In the genomic region with DNA sequence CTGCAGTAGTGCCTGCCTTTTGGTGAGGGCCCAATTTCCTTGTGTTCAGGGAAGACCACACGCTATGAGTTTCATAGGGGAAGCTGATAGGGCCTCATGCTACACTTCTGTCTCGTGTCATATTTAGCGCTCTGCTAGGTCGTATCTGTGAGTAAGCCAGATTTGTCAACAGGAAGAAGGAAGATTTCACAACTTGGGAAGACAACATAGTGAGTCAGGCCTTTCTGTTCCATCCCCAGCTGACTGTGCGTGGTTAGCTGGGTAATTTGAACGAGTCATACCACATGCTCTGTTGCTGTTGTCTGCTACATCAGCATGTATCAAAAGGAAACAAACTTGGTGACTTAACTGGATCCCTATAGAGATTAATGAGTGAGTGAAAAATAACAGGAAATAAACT, we compare ENCODE assay signal across 9 mouse cellular contexts. TPM values are rescaled to one million over a fixed set of nuclear protein-coding genes. Genes with fewer than 3 reads are reported as not detected.
DNase-seq lines count a peak whose midpoint lies in the region; ATAC-seq and TF ChIP-seq lines count a peak whose summit lies in the region.
"Had no signal": no experiment of that assay in that cellular context is flagged by ENCODE, and none has a peak within 500 bp of the region (broad histone marks: within the 10 kb centered on the region; RNA-seq: fewer than 3 reads in every experiment).

No protein-coding gene starts in this region.

- H3K36me3 ChIP-seq in lung, embryonic 15.5 days, result no peaks in the 10 kb centered on the region
- H3K36me3 ChIP-seq in myocyte (ENCODE audit: control insufficient read depth, insufficient read depth), result no peaks in the 10 kb centered on the region
- H3K36me3 ChIP-seq: hindbrain, embryonic 15.5 days had no signal

- TF ChIP-seq CTCF in layer of hippocampus, adult 2 months (conservative IDR thresholded peaks at IDR 0.05), result no peak

- H3K4me3 ChIP-seq in lung, embryonic 15.5 days, result no peak overlapping the region
- no peak overlapping the region for H3K4me3 ChIP-seq in layer of hippocampus, adult 2 months
- H3K4me3 ChIP-seq in myocyte, result no peak overlapping the region
- H3K4me3 ChIP-seq: hindbrain, embryonic 15.5 days had no signal

- DNase-seq in adrenal gland, adult 8-10 months, result peak; percentile 52
- DNase-seq in adrenal gland, postnatal 10 days, result no peak
- DNase-seq in lung, postnatal 4 days, result no peak
- peak in 1 of 2 experiments; percentile 69 for DNase-seq in layer of hippocampus, adult 2 months (ENCODE audit: low spot score in 2 of 2)
- DNase-seq in urinary bladder, postnatal 4 days (ENCODE audit: low spot score in 2 of 2), result no peak
- no peak for DNase-seq in yolk sac, embryonic 10.5 days (ENCODE audit: low spot score)

- no peaks in the 10 kb centered on the region for H3K27me3 ChIP-seq in lung, embryonic 15.5 days
- H3K27me3 ChIP-seq in myocyte (ENCODE audit: control insufficient read depth, insufficient read depth, insufficient read length), result no peaks in the 10 kb centered on the region
- H3K27me3 ChIP-seq: hindbrain, embryonic 15.5 days had no signal

- H3K27ac ChIP-seq in lung, embryonic 15.5 days, result no peak overlapping the region
- H3K27ac ChIP-seq in layer of hippocampus, adult 2 months, result peak overlapping the region; percentile 53; the same call in 1 of the 2 replicates
- H3K27ac ChIP-seq: hindbrain, embryonic 15.5 days had no signal

- 64% methylated on average over 6 of the region's 6 CpGs for WGBS in lung, embryonic 15.5 days

- TF ChIP-seq POLR2A in myocyte (IDR thresholded peaks at IDR 0.05; ENCODE audit: insufficient read length, low read depth), result no peak

- no peak overlapping the region for H3K4me2 ChIP-seq in lung, embryonic 15.5 days
- H3K4me2 ChIP-seq in myocyte (ENCODE audit: low read depth), result peak overlapping the region; percentile 43
- H3K4me2 ChIP-seq: hindbrain, embryonic 15.5 days had no signal

- no peaks in the 10 kb centered on the region for H3K9me3 ChIP-seq in lung, embryonic 15.5 days
- H3K9me3 ChIP-seq: hindbrain, embryonic 15.5 days had no signal

- no peak overlapping the region for H3ac ChIP-seq in myocyte (ENCODE audit: control insufficient read depth, insufficient read length)

- H3K9ac ChIP-seq in lung, embryonic 15.5 days, result no peak overlapping the region
- H3K9ac ChIP-seq: hindbrain, embryonic 15.5 days had no signal

- H3K4me1 ChIP-seq in lung, embryonic 15.5 days, result peaks cover 20% of the 10 kb centered on the region
- H3K4me1 ChIP-seq: hindbrain, embryonic 15.5 days had no signal

- ATAC-seq in lung, embryonic 15.5 days (ENCODE audit: borderline replicate concordance, extremely low read depth, low FRiP score, low TSS enrichment), result peak; percentile 35; the same call in 1 of the 2 replicates

- no peaks in the 10 kb centered on the region for H3K79me2 ChIP-seq in myocyte (ENCODE audit: control insufficient read depth, insufficient read depth)

TF ChIP-seq in myocyte, 11 proteins besides CTCF, POLR2A, EP300 and RAD21:
- TF ChIP-seq TCF12 (IDR thresholded peaks at IDR 0.05; ENCODE audit: insufficient read depth, poor library complexity, severe bottlenecking) (no peak), MYOG (IDR thresholded peaks at IDR 0.05; ENCODE audit: control insufficient read depth in 1 of 3, insufficient read depth in 1 of 3, insufficient read length in 2 of 3, low read depth in 2 of 3) (no peak), USF1 (IDR thresholded peaks at IDR 0.05; ENCODE audit: low read depth) (no peak), MYOD1 (IDR thresholded peaks at IDR 0.05; ENCODE audit: control insufficient read depth in 1 of 3, insufficient read length in 2 of 3, low read depth in 2 of 3) (peak in 1 of 3 experiments; percentile 11), TCF3 (IDR thresholded peaks at IDR 0.05; ENCODE audit: insufficient read length, low read depth) (no peak), MAX (IDR thresholded peaks at IDR 0.05; ENCODE audit: low read depth) (peak; percentile 38), REST (IDR thresholded peaks at IDR 0.05; ENCODE audit: insufficient read depth, insufficient read length) (no peak), E2F4 (IDR thresholded peaks at IDR 0.05; ENCODE audit: insufficient read depth) (no peak), SRF (IDR thresholded peaks at IDR 0.05; ENCODE audit: control insufficient read depth, insufficient read length, low read depth) (no peak), CEBPB (IDR thresholded peaks at IDR 0.05; ENCODE audit: insufficient read depth, poor library complexity, severe bottlenecking) (peak; percentile 91), POLR2AphosphoS2 (IDR thresholded peaks at IDR 0.05; ENCODE audit: insufficient read length, low read depth) (no peak)

RNA-seq across cellular contexts. Expression of a gene that starts 17.4 kb away (rescaled TPM):
- total RNA-seq in adrenal gland, adult 8-10 months (2022), result 10 to 100 TPM; 43.3 to 68.5 (median 55.2) TPM
- total RNA-seq in adrenal gland, postnatal 10 days (2021), result 10 to 100 TPM; 39.2 to 42.3 TPM
- 29.8 and 31.8 TPM in 2 replicates for polyA plus RNA-seq in lung, embryonic 15.5 days (2015; fragmentation: Nextera tagmentation; extraction: Ambion mirVana)
- 100 to 1,000 TPM in 1 of 2 experiments, 10 to 100 TPM in 1; 95.8 to 109 TPM for total RNA-seq in layer of hippocampus, adult 2 months (2021)
- polyA plus RNA-seq in myocyte (2012; fragmentation: generic; extraction: Trizol), result 6.4 TPM
